Mouse (Mus musculus): ENCODE results near the gene Wrb. TPM values are rescaled to one million over a fixed set of nuclear protein-coding genes. Genes with fewer than 3 reads are reported as not detected.

Gene Wrb
- polyA plus RNA-seq, 1 experiment, result 34.6 TPM

DNA sequence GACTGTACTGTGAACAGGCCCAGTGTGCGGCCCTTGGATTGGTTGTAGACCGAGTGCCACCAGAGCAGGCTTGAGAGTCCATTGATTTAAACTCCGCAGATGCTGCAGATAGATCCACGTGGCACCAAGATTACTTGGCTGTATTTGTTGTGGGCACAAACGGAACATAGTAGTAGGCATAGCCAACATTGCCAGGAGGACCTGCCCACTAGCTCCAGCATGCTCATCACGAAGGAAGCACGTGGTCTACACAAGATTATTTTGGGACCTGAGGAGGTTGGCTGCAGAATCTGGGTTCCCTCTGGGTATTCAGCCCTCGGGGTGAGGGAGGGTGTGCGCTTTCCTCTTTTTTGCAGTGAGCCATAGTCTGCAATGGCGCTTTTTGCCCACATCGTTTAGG, 12.0 kb downstream of the Wrb start:
- no peaks in the 10 kb centered on the region for H3K27me3 ChIP-seq (ENCODE audit: control insufficient read depth, insufficient read depth, low read length)
- no peaks in the 10 kb centered on the region; the same call in 1 of the 2 replicates for H3K36me3 ChIP-seq (ENCODE audit: control insufficient read depth, insufficient read depth, low read length)
- H3K4me1 ChIP-seq (ENCODE audit: control insufficient read depth, insufficient read depth, low read length), result peaks cover 9% of the 10 kb centered on the region

DNA sequence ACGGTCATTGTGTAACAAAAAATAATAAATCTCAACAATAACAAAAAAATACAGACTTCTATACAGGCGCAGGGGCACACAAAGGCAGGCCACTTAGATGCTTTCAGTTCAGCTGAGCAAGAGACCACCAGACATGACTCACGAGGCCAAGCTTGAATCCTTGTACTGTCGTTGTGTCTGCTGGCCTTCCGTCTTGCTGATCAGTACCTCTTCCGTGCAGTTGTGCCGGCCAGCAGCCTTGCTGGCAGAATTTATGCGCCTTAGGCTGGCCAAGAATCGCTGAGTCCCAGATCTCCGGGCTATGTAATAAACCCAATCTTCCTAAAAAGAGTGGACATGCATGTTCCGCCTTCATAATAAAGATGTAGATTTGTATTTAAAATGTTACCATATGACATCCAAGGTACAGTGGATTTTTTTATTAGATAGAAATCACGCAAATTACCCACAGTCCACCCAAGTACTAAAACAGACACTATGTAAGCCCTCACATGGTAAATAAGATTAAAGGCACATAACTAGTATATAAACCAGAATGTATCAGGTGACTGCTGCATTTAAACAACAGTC, 13.4 kb downstream of the Wrb start:
- H3K27ac ChIP-seq (ENCODE audit: control insufficient read depth, insufficient read depth, low read depth, low read length), result peak overlapping the region; percentile 7; the same call in 1 of the 2 replicates

More for the DNA sequence above, 12.0 kb downstream of the Wrb start:
- Histone ChIP-seq H3K4me3 (ENCODE audit: control insufficient read depth, low read depth, low read length) (no peak overlapping the region), H3K27ac (ENCODE audit: control insufficient read depth, insufficient read depth, low read depth, low read length) (no peak overlapping the region)
- TF ChIP-seq POLR2A (IDR thresholded peaks at IDR 0.05; ENCODE audit: control insufficient read depth, low read depth, low read length) (no peak), CTCF (IDR thresholded peaks at IDR 0.05; ENCODE audit: control insufficient read depth, insufficient read depth, insufficient replicate concordance, low read depth, low read length) (no peak)

DNA sequence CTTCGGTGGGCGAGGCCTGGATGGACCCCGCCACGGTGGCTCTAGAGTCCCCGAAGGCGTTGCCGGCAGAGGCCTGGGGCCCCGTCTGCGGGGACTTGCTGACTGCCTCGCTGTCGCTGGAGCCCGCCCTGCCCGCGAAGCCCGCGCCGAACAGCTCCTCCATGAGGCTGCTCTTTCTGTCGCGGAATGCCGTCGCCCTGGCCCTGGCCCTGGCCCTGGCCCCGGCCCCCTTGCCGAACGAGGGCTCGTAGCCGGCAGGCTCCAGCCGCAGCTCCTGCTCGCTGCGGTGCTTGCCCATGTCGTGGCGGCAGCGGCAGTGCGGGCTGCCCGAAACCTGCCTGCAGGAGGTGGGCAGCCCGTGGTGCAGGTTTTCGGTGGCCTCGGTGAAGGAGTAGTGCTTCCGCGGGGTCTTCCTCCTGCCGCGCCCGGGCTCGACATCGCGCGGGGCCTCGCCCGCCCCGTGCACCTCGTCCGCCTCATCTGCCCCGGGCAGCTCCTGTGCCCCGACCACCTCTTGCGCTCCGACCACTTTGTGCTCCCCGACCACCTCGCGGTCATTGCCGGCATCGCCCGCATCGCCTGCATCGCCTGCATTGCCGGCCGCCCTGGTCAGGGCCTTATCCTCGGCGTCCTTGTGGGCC, 14.0 kb downstream of the Wrb start:
- H3K27me3 ChIP-seq (ENCODE audit: control insufficient read depth, insufficient read depth, low read length), result no peaks in the 10 kb centered on the region
- H3K27ac ChIP-seq (ENCODE audit: control insufficient read depth, insufficient read depth, low read depth, low read length), result peak overlapping the region; percentile 71
- H3K4me3 ChIP-seq (ENCODE audit: control insufficient read depth, low read depth, low read length), result peak overlapping the region; percentile 89
- TF ChIP-seq CTCF (IDR thresholded peaks at IDR 0.05; ENCODE audit: control insufficient read depth, insufficient read depth, insufficient replicate concordance, low read depth, low read length), result peak; percentile 48; the same call in 1 of the 2 replicates
- no peak for TF ChIP-seq POLR2A (IDR thresholded peaks at IDR 0.05; ENCODE audit: control insufficient read depth, low read depth, low read length)
- H3K4me1 ChIP-seq (ENCODE audit: control insufficient read depth, insufficient read depth, low read length), result peaks cover 9% of the 10 kb centered on the region
- no peaks in the 10 kb centered on the region; the same call in 1 of the 2 replicates for H3K36me3 ChIP-seq (ENCODE audit: control insufficient read depth, insufficient read depth, low read length)

More for the DNA sequence above, 13.4 kb downstream of the Wrb start:
- H3K27me3 ChIP-seq (ENCODE audit: control insufficient read depth, insufficient read depth, low read length), result no peaks in the 10 kb centered on the region
- TF ChIP-seq POLR2A (IDR thresholded peaks at IDR 0.05; ENCODE audit: control insufficient read depth, low read depth, low read length) (no peak), CTCF (IDR thresholded peaks at IDR 0.05; ENCODE audit: control insufficient read depth, insufficient read depth, insufficient replicate concordance, low read depth, low read length) (no peak)
- peaks cover 9% of the 10 kb centered on the region for H3K4me1 ChIP-seq (ENCODE audit: control insufficient read depth, insufficient read depth, low read length)
- H3K4me3 ChIP-seq (ENCODE audit: control insufficient read depth, low read depth, low read length), result peak overlapping the region; percentile 89
- H3K36me3 ChIP-seq (ENCODE audit: control insufficient read depth, insufficient read depth, low read length), result no peaks in the 10 kb centered on the region; the same call in 1 of the 2 replicates

DNA sequence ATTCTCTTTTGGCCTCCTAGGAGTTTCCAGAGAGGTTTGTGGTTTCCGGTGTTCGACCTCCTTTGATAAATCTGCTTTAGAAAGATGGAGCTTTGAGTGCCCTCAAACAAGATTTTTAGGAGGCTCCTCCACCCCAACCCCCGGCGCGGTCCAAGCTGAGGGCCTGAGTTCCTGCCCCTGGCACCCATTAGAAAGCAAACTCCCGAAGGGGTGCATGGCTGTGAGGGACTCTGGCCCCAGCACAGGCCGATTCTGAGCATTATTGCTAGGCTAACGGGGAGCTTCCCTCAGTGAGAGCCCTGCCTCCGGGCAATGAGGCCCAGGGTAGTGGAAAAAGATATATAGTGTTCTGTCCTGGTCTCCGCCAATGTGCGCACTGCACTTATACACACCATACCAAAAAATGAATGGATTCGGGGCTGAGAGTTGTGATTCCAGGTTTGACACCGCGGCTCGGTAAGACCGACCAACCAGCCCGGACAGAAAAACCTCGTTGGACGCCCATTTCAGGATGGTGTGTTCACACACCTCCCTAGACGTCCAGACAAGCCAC, 14.7 kb downstream of the Wrb start:
- H3K4me1 ChIP-seq (ENCODE audit: control insufficient read depth, insufficient read depth, low read length), result peaks cover 9% of the 10 kb centered on the region
- H3K27ac ChIP-seq (ENCODE audit: control insufficient read depth, insufficient read depth, low read depth, low read length), result peak overlapping the region; percentile 71; the same call in 1 of the 2 replicates
- peak overlapping the region; percentile 89 for H3K4me3 ChIP-seq (ENCODE audit: control insufficient read depth, low read depth, low read length)
- TF ChIP-seq CTCF (IDR thresholded peaks at IDR 0.05; ENCODE audit: control insufficient read depth, insufficient read depth, insufficient replicate concordance, low read depth, low read length) (no peak), POLR2A (IDR thresholded peaks at IDR 0.05; ENCODE audit: control insufficient read depth, low read depth, low read length) (no peak)
- no peaks in the 10 kb centered on the region; the same call in 1 of the 2 replicates for H3K36me3 ChIP-seq (ENCODE audit: control insufficient read depth, insufficient read depth, low read length)
- H3K27me3 ChIP-seq (ENCODE audit: control insufficient read depth, insufficient read depth, low read length), result no peaks in the 10 kb centered on the region

DNA sequence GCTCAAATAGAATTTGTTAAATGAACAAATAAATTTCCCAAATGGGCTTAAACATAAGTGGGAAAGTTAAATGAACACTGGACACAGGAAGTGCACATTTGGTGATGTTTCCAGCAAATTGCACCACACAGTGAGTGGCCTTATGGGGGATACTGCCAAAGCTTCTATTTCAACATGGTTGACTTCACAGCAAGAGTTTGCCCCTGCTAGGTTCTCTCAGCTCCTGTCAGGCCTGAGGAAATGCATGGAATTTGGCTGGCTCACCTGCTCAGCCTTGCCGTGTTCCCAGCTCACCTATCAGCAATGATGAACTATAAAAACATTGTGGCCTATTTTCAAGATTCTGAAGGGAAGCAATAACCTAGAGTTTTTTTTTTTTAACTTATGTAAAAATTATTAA, 15.7 kb downstream of the Wrb start:
- no peaks in the 10 kb centered on the region for H3K36me3 ChIP-seq (ENCODE audit: control insufficient read depth, insufficient read depth, low read length)
- no peak for TF ChIP-seq CTCF (IDR thresholded peaks at IDR 0.05; ENCODE audit: control insufficient read depth, insufficient read depth, insufficient replicate concordance, low read depth, low read length)
- no peak for TF ChIP-seq POLR2A (IDR thresholded peaks at IDR 0.05; ENCODE audit: control insufficient read depth, low read depth, low read length)
- no peak overlapping the region for H3K27ac ChIP-seq (ENCODE audit: control insufficient read depth, insufficient read depth, low read depth, low read length)

DNA sequence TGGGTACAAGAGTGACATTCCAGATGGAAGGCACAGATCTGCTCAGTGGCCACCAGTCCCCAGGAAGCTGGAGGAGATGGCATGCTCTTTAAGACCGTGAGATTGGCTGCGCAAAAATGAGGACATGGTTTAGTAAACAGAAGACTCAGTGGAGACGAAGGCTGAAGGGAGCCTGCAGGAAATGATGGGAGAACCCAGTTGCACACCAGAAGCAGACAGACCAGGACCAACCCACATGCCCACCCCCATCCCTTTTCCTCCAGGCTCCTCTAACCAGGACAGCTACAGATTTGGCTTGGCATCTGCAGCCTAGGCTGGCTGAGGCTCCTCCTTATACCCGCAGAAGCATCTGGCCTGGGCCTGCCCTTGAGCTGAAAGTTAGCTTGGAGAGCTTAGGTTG, 16.1 kb downstream of the Wrb start:
- Histone ChIP-seq H3K4me3 (ENCODE audit: control insufficient read depth, low read depth, low read length) (no peak overlapping the region), H3K27me3 (ENCODE audit: control insufficient read depth, insufficient read depth, low read length) (no peaks in the 10 kb centered on the region), H3K27ac (ENCODE audit: control insufficient read depth, insufficient read depth, low read depth, low read length) (no peak overlapping the region), H3K36me3 (ENCODE audit: control insufficient read depth, insufficient read depth, low read length) (no peaks in the 10 kb centered on the region), H3K4me1 (ENCODE audit: control insufficient read depth, insufficient read depth, low read length) (peaks cover 9% of the 10 kb centered on the region)
- TF ChIP-seq POLR2A (IDR thresholded peaks at IDR 0.05; ENCODE audit: control insufficient read depth, low read depth, low read length) (no peak), CTCF (IDR thresholded peaks at IDR 0.05; ENCODE audit: control insufficient read depth, insufficient read depth, insufficient replicate concordance, low read depth, low read length) (no peak)

More for the DNA sequence above, 15.7 kb downstream of the Wrb start:
- Histone ChIP-seq H3K4me3 (ENCODE audit: control insufficient read depth, low read depth, low read length) (no peak overlapping the region), H3K4me1 (ENCODE audit: control insufficient read depth, insufficient read depth, low read length) (peaks cover 9% of the 10 kb centered on the region), H3K27me3 (ENCODE audit: control insufficient read depth, insufficient read depth, low read length) (no peaks in the 10 kb centered on the region)

DNA sequence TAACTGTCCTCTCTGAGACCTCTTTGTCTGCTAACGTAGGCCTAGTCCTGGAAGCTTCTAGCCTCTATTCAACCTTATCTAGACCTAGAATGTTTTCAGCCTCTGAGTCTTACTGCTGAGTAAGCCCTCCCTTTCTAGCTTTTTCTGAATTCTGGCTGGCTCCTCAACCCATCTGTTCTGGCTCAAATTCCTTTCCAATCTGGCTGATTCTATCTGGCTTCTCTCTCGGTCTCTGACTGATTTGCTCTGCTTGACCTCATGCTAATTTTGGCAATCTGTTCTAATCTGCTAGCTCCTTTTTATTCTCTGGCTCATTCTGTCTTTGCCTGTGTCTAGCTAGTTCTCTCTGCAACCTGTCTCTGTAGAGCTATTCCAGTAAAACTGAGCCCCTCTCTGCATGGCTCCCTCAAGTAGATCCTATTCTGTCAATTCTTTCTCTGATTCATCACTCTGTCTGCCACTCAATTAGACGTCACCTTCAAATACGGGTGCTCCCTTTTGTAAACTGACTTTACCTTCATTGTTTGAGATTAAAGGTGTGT, 20.6 kb downstream of the Wrb start:
- no peaks in the 10 kb centered on the region for H3K27me3 ChIP-seq (ENCODE audit: control insufficient read depth, insufficient read depth, low read length)
- no peak overlapping the region for H3K4me3 ChIP-seq (ENCODE audit: control insufficient read depth, low read depth, low read length)
- H3K36me3 ChIP-seq (ENCODE audit: control insufficient read depth, insufficient read depth, low read length), result no peaks in the 10 kb centered on the region
- no peaks in the 10 kb centered on the region for H3K4me1 ChIP-seq (ENCODE audit: control insufficient read depth, insufficient read depth, low read length)
- TF ChIP-seq CTCF (IDR thresholded peaks at IDR 0.05; ENCODE audit: control insufficient read depth, insufficient read depth, insufficient replicate concordance, low read depth, low read length), result no peak
- no peak for TF ChIP-seq POLR2A (IDR thresholded peaks at IDR 0.05; ENCODE audit: control insufficient read depth, low read depth, low read length)
- no peak overlapping the region for H3K27ac ChIP-seq (ENCODE audit: control insufficient read depth, insufficient read depth, low read depth, low read length)
